Mouse (Mus musculus) spleen, postnatal 36 days (tissue): ENCODE results near the gene Tmem132e.

ENCODE experiments used
- DNase-seq, 2 experiments: peaks; one replicate each; pipeline ENCODE4 v3.0.0; 2022; ENCODE audit warnings: low spot score in 2 of 2, mixed read lengths in 1 of 2

Tmem132e gene

DNA sequence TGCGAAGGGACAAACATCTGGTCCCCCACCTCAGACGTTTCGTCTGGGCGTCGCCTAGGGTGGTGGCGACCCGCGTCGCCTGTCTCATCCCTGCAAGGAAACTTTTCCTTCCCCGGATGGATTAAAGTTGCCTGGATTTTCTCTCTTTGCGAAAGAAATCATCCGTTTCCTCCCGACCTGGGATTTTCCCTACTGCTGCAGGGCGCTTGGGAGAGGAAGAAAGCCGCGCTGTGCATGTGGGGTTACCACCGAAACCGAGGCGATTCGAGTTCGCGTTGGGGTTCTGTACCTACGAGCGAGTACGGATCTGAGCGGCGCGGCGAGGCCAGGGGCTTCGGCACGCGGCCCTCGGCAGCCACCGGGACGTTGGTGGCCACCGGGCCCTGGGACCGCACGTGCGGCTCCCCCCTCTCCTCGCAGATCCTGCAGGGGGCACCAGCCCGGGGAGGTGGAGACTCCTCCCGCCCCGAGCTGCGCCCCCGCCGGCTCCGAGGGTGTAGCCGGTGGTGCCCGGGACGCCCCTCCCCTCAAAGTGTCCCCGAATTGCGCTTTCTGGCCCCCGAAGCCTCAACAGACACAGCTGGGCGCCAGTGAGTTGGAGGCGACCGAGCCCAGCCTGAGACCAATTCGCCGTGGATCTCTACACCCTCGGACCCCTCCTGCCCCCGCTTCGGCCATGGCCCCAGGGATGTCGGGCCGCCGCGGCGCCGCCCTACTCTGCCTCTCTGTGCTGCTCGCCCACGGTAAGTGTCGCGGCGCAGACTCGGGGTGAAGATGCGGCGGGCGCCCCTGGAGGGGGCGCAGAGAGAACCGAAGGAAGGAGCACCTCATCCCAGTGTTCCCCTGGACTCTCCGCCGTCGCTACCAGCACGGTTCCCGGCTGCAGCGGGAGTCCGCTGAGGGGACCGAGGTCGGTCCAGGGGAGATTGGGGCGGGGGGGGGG is at the start of gene Tmem132e:
Gene Tmem132e (plus strand): TSS at position 530 of the 943 bp plus-strand sequence.
- peak in 1 of 2 experiments; percentile 10 for DNase-seq

DNA sequence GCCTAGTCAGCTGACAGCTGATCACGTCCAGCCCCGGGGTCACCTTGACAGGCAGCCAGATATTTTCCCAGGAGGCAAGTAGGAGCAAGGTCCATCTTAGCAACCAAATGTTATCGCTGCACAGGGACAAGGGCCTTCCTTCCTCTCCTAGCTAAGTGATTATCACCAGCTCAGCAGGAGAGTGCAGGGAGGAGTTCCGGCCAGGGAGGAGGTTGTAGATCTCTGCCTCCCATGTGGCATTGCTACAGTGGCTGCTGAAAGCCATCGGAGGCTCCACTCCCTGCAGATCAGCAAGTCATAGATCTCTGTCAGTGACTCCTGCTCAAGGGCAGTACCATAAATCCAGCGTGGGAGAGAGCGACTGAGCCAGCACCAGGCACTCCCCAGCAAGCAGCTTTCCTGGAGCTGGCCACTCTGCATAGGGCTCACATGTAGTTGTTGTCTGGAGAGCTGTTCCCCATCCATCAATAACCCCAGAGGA is 48.7 kb upstream of the Tmem132e start:
- DNase-seq, result peak; percentile 1 to 4

DNA sequence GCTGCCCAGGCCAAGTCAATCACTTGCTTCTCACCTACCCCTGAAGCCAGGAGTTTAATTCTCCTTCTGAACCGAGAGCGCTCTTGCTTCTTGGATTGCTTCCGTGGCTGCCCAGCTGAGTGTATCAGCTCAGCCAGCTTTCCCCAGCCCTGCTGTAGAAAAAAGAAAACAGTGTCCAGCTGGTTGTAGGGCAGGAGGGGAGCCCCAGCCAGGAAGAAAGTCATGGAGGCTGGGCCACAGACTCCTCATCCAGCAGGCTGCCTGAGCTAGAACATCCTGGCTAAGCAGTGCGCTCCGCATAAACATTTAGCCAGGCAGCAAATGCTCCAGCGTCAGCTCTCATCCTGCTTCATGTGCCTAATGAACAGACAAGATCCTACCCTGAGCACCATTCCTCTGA is 48.3 kb upstream of the Tmem132e start:
- DNase-seq, result no peak

DNA sequence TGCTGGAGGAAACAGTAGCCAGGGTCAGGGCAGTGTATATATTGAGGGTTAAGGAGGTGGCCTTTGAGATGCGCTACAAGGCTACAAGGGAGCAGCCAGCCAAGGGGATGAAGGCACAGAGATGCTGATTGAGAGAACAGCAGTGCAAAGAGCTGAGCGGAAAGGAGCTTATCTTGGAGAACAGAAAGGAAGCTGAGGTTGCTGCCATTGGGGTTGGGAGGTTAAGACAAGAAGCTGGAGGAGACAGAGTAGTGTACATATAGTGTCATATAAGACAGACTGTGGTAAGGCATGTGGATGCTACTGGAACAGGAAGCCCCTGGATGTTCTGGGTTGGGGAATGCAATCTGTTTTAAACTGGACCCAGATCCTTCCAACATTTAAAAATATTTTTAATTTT is 47.8 kb upstream of the Tmem132e start:
- DNase-seq, result no peak

DNA sequence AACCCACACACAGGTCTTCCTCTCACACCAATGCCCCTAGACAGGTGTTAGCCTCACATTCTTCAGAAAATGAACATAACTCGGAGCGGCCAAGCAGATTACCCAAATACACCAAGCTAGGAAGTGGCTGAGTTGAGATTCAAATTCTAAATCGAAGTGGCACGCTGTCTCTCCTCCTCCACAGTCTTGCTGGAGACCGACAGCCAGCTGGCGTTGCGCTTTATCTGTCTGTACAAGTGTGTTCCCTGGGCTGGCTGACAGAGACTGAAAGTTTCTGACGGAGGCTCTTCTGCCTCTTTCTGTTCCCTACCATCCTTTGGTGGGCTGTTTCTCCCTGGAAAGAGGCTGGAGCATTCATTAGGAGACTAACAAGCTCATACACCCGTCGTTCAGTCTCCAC is 37.7 kb upstream of the Tmem132e start:
- no peak for DNase-seq

DNA sequence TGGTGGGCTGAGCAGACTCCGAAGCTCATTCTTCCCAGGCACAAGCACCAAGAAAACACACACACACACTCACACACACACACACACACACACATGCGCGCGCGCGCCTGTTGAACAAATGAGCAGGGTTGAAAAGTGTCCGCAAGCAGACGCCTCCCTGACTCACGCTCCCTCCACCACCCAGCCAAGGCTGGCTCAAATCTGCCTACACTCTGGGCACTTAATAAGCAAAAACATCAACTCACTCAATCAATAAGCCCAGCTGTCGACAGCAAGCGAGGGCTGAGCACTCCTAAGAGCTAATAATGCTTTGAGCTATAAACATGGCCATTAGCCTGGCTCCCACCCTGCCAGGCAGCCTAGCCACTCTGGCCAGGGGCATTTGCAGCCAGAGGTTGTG is 18.5 kb upstream of the Tmem132e start:
- DNase-seq, result no peak

DNA sequence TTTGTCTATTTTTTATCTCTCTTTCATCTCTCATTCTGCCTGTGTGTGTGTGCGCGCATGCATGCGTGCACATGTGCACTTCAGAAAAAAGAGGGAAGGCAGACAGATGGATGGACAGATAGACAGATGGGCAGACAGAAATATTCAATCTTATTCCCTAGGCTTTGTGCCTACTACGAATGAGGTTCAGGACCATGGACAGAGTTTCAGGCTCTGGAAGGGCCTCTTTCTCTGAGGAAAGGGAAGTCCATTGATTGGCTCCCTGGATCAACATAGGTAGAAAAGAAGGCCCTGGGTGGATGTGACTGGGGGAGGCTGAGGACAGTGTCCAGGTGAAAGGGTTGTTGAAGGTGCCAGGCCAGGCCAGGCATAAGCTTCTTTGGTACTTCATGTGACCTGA is 17.1 kb upstream of the Tmem132e start:
- no peak for DNase-seq

DNA sequence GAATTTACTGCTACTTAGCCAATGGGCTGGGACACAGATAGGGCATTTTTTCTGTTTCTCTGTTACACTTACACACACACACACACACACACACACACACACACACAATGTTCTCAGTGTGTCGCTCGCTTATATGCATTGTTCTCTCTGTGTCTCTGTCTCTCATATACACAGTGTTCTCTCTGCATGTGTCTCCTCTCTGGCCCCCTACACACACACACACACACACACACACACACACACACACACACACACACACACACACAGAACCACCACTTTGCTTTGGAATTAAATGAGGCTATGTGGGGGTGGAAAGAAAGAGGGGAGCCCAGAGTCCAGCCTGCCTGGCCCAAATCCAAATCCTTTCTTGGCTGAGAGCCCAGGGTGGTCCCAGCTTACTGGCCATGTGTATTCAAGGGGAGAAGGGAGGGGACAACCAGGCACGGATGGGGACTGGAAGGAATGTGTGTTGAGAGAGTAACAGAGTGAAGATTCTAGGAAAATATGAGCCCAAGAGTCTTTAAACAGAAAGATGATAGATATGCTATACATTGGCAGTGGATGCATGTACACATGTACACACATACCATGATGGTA is 8.0 kb upstream of the Tmem132e start:
- DNase-seq, result no peak

DNA sequence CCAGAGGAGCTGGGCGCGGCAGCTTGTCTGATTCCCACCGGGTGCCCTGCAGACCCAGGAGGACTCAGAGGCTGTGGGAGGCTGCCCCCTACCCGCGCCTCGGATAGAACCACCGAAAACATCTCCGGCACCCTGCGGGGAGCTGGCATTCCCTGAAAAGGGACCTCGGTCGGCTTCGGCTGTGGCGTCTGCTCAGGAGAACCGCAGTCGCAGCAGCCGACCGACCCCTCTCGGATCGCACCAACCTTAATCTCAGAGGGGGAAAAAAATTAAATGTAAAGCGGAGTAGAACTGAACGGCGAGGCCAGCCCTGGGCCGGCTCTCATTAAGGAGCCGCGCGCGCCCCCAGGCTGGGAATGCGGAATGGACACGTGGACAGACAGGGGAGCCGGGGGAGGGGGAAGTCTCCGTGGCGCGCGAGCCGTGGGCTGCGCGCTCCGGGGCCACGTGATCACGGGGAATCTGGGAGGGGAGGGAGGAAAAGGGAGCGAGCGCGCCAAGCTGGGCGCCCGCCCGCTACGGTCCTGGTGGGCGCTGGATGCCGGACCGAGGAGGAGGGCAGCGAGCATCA is 1.6 kb upstream of the Tmem132e start:
- no peak for DNase-seq

DNA sequence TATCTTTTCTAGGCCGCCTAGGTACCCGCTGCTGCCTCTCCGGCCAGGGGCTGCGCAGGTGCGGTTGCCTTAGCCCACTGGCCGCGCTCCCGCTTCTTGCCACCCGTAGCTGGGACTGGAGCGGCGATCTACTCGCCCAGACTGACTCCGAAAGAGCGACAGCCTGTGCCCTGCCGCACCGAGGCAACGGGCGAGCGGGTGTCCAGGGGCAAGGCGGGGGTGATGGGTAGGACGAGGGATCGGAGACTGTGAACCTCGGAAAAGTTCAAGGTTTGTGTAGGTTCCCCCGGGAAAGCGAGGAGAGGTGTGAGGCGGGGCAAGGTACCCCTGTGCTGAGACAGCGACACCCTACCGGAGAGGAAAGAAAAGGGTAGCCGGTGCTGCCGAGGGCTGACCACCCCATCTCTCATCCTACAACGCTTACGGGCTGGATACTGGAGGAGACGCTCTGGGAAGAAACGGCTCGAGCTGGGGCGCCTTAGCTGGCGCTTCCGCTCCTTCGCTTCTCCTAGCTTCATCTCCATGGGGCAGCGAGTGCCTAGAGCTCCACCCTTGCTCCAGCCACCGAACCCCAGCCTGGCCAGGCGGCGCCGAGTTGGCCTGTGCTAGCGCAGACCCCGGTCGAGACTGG is 874 bp upstream of the Tmem132e start:
- DNase-seq, result no peak

DNA sequence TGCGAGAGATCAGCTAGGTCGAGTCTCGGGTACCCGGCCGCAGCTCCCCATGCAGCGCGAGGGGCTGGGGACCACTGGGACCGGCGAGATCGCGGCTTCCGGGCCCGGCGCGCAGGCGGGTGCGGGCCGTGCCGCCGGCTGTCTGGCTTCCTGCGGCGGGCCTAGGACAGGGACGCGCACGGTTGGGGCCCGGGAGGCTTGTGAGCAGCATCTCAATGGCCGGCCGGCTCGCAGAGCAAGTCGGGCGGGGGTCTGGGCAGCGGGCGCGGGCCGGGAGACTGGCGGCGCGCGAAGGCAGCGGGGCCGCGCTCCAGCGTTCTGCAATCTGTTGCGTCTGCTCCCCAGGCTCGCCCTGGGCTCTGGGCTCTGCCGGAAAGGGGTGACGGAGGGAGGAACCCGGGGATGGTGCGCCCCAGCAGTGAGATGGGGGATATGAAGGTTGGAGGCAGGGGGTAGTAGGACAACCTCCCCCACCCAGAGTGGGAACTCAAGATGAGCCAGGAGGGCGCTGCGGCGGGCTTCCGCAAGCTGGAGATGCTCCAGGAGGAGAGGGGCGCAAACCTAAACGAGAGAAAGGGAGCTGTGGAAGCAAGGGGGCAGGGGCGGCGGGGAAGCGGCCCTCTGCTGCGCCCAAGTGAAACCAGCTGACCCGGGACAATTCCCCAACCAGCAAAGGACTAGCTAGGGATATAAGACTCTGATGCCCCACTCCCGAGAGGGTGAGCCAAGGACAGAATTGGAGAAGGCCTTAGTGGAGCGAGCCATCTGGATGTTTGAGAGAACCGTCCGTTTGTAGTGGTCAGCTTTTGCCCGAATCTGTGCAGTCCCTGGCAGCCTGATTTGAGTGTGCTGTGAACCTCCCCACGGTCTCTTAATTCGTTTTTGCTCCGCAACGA is 944 bp downstream of the Tmem132e start:
- no peak for DNase-seq

DNA sequence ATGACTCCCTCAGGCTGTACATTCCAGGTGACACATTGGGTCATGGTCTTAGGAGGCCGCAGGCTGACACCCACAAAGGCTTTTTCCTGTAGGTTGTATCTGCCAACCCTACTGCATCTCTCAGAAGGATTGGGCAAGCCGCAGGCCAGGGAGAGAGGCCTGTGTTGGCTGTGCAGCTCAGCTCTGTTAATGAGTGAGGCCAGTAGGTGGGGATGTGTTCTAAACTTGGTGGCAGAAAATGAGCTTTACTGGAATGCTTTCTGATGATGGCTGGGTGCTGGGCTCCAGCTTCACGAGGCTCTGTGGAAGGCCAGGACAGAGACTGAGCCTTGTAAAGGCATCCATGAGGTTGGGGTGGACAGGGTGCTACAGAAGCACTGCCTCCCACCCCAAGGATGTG is 3.6 kb downstream of the Tmem132e start:
- no peak for DNase-seq

DNA sequence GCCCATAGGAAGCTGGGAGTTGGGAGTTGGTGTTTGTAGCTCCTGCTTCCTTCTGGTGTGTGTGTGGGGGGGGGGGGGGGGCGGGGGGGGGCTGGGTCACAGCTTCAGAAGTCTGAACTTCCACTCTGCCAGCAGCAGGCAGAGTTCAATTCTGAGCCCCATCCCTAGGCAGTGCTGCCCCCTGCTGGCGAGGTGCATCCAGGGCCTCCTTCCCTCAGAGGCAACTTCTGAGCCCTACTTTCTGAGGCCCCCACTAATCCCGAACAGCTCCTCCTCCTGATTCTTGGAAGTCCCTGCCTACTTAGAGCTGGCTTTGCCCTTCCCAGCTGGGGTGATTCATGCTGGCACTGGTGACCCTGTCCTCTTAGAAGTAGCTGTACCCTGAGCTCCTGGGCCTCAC is 10.9 kb downstream of the Tmem132e start:
- peak; percentile 25 to 29 for DNase-seq

DNA sequence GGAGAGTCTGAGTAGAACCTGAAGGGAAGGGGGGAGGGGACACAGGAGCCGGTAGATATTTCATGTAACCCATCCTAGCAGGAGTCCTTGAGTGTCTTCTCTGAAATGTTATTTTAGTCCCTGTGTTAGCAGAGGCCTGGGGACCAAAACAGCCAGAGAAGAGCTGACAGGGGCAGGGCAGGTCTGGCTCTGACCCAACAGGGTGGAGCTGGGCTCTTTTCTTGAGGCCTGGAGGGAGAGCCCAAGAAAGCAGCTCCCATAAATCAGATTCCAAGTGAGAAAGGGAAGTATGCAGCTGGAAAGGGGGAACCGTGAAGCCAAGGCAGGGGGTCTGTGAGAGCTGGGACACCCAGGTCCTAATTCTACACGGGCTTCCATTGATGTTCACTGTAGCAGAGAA is 16.9 kb downstream of the Tmem132e start:
- DNase-seq, result no peak

DNA sequence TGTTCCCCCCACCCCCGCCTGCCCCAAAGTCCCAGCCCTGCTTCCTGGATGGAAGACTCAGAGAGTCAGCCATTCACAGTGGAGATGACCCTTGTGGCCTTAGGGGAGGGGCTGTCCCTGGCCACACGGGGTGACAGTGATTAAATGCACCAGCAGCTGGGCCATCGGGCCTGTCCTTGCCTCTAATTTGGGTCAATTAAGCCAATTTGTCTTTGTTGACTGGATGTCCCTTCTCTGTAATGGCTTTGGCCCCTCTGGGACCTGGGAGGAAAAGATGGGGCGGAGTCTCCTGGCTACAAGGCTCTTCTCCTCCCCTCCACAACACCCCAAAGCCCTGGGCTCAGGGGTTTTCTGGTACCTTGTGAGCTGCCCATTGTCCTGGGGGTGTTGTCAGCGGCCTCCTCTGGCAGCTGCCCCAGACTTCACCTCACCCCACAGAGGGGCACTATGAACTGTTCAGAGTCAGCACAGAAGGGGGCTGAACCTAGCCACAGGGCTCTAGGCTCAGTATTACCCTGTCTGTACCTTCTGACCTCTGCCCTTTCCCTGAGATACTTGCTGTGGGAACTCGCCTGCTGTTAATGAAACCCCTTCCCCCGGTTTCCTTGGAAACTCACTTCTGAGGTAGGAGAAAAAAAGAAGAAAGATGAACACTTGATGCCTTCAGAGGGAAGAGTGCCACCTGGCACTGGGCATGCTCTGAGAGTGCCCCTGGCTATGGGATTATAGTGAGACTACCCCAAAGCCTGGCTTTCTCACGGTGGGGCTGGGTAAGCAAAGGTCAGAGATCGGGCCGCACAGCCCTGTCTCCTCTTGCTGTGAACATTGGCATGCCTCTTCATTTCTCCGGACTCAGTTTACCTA is 17.9 kb downstream of the Tmem132e start:
- no peak for DNase-seq

DNA sequence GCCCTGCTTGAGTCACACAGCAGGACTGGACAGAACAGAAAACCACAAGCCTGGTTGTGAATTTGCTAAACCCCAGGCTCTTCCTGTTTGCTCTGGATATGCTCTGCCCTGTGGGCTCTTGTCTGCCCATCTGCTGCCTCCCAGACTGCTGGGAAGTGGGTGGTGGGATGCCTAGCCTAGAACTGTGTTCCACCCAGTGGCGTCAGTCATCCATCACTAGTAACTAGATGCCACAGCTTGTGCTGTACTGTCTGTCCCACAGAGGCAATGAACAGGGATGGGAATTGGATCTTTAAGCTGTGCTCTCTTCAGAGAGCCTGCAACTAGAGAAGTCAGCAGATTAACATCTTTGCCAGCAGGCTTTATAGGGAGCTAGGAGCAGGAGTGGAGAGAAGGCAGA is 23.8 kb downstream of the Tmem132e start:
- no peak for DNase-seq

DNA sequence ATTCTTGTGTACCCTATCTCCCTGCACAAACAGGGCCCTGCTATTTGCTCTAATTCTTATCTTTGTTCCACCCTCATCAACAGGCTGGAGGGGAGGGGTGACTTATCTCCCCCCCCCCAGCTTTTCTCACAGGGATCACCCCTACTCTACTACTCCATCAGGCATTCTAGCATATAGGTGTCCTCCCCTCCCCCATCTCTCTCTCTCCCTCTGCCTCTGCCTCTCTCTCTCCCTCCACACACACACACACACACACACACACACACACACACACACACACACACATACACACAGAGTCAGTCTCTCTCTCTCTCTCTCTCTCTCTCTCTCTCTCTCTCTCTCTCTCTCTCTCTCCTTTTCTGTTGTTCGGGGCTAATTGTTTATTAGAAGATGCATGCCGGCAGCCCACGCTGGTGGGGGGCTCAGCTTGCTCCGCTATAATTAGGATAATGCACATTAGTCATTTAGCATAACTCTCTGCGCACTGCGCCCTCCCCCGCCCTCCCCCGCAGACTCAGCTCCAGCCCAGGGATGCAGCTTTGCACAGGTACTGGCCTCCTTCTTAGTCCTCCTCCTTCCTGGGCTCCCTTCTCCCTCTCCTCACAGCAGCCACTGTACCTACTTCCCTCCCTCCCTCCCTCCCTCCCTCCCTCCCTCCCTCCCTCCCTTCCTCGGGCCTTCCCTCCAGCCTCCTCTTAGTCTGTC is 29.8 kb downstream of the Tmem132e start:
- no peak for DNase-seq

DNA sequence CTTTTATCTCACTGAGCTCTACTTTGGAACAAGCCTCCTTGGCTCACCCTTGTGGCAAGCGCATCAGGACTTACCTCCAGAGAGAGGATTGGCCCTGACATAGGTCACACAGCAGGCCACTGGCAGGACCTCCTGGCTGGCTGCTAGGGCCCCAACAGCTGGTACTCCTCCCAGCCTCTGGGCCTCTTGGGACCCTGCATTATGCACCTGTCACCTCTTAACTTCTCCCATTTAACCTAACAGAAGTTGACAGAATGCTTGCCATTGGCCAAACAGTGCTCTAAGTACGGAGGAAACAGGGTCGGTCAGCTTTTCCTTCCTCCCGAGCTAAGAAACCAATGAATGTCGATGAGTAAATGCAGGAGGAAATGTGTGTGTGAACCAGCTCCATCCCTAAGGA is 33.2 kb downstream of the Tmem132e start:
- peak; percentile 30 to 35 for DNase-seq

DNA sequence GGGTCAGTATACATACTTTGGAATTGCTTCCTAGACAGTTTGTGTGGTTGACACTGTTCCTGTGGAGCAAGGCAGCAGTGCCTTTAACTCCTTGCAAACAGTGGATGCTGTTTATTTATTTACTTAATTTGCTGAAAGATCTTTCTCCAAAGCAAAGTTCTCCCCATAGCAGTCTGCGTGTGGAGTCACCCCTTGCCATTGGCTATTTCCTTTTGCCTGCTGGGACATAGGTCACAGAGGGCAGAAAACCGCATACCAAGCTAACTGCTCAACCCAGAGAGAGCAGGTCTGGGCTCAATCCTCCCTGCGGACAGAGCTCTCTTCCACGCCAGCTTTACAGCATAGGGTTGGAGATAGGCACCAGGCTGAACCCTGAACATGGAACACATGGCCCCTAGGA is 34.8 kb downstream of the Tmem132e start:
- DNase-seq, result no peak

DNA sequence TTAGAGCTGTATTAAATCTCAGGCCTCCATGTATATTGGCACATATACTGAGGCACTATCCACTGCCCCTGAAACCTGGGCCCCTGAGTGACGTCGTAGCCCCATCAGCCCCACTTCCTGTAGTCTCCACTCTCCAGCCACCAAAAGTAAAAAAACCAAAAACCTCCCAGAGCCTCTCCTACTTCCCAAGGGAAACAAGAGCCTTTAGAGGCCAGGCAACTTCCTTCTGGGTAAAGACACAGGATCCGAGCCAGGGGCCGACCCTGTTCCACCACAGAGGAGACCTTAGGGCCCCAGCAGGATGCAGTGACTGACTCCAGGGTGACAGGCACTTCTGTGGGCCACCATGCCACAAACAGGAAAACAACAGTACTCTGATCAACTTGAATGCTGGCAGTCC is 40.1 kb downstream of the Tmem132e start:
- no peak for DNase-seq
